Mouse (Mus musculus) brain, adult 2 months (tissue): ENCODE data around the gene Gm2431.
"Not testable (repeated sequence)": the region's sequence is repeated elsewhere in the genome, so short reads cannot be mapped to it uniquely, and the experiment has no call there.

Experiments used
- DNase-seq: peaks from one replicate; pipeline ENCODE4 v3.0.0; 2011; ENCODE audit warnings: low read depth, low spot score

The Gm2431 gene

DNA sequence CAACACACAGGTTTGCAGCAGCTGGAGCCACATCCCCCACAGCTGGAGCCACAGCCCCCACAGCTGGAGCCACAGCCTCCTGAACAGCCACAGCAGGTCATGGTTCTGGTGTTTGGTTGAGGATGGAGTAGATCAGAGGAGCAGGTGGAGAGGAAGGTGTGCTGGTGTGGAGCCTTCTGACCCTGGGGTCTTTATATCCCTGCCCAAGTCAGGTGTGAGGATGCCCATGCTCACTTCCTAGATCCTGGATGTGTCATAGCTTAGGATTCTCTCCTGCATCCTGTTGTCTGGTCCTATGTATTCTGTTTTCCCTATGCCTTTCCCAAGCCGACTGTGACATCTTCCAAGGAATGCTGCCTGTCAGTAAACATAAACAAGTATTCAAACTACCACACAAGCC lies at the start of gene Gm2431:
Gene Gm2431, minus strand, starts transcription at position 101 of the 400 bp plus-strand sequence.
- DNase-seq, result not testable (repeated sequence)

GRCm38 (mm10) chr7:142303929-142304328 lies 45.8 kb upstream of the Gm2431 start:
- not testable (repeated sequence) for DNase-seq

- no peak for DNase-seq
These were observed 45.1 kb upstream of the Gm2431 start, which contains the start of gene Krtap5-4 for GRCm38 (mm10) chr7:142303249-142303648. Gene Krtap5-4 (plus strand): TSS chr7:142303549.

GRCm38 (mm10) chr7:142297018-142297417 lies 38.9 kb upstream of the Gm2431 start, which contains the start of gene Krtap5-1:
Gene Krtap5-1 (minus strand): TSS chr7:142297118.
- DNase-seq, result not testable (repeated sequence)

DNA sequence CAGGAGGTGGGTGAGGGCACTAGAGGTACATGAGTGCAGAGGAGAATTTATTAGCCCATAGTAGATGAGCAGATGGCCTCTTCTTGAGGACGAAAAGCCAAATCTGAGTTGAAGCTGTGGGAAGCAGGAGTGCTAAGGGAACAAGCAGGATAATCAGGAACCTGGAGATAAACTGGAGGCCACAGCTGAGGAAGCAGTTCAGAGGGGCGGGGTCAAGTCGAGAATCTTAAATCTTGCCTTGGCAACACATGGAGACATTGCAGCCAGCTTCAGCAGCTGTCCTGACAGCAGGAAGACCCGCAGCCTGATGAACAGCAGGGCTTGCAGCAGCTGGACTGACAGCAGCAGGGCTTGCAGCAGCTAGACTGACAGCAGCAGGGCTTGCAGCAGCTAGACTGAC lies 38.0 kb upstream of the Gm2431 start:
- not testable (repeated sequence) for DNase-seq

DNA sequence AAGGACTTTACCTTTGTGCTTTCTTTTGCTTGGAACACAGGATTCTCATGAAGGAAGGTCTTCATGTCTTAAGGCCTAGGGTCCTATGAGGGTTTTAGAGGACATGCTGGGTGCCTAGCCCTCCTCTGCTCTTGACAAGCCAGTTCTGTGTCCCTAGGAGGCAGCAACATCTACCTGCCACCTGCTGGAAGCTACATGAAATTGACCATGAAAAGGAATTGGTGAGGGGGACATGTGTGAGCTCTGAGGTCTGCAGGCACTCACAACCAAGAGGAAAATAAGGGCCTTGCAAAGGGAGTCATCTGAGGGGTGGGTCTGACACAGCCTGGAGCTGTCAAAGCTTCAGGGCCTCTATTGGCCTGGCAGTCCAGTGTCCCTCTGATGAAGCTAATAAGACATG lies 37.3 kb upstream of the Gm2431 start:
- DNase-seq, result no peak

DNA sequence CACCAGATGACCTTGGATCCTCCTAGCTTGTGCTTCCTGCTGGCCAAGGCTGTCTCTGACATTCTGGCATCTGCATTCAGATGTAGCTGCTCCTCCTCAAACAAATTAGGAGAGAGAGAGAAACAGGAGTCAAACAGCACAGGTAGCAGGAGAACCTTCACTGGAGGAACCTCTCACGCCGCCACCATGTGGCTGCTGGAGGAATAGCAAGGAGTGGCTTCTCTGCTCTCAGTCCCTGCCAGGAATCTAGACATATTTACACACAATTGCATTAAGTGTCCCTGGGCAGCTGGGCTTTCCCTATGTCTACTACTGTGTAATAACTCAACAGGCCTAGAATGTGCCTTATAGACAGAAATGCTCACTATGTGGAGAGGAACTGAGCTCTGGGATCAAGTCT lies 35.7 kb upstream of the Gm2431 start:
- peak; percentile 42 for DNase-seq

DNA sequence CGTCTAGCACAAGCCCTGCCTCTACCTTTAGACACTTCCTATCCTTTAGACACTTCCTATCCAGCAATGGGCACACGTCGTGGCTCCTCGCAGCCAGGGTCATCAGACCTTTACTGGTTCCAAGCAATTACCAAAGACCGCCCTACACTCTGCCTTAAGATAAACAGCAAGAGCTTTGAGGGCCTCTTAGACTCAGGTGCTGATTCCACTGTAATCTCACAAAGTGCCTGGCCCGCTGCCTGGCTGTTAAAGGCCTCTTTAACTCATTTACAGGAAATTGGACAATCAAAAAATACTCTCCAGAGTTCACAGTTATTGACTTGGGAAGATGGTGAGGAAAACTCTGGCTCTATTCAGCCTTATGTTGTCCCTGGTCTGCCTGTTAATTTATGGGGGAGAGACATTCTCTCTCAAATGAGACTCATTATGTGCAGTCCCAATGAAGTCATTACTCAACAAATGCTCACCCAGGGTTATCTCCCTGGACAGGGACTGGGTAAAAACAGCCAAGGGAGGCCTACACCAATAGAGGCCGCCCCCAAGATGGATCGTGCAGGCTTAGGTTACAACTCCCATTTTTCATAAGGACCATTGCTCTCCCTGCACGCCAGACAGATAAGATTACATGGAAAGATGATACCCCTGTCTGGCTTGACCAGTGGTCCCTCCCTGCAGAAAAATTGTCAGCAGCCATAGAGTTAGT lies 27.9 kb upstream of the Gm2431 start:
- not testable (repeated sequence) for DNase-seq

GRCm38 (mm10) chr7:142285130-142285835 lies 27.1 kb upstream of the Gm2431 start:
- DNase-seq, result peak; percentile 78

DNA sequence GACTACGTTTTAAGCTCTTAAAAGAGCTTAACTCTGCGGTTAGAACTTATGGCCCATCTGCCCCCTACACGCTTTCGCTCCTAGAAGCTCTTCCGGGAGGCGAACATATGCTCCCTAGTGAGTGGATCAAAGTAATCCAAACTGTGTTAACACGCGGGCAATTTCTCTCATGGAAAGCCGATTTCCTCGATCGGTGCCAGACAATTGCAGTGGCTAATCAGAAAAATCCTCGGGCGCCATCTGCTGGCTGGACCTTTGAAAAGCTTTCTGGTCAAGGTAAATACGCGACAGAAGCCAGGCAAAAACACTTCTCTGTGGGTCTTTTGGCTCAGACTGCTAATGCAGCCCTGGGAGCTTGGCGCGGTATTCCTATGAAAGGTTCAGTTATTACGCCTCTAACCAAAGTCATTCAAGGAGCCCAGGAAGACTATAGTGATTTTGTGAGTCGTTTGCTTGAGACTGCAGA lies 26.5 kb upstream of the Gm2431 start:
- DNase-seq, result peak; percentile 96

- DNase-seq, result peak; percentile 58
These were observed 26.0 kb upstream of the Gm2431 start for GRCm38 (mm10) chr7:142284023-142284591.

DNA sequence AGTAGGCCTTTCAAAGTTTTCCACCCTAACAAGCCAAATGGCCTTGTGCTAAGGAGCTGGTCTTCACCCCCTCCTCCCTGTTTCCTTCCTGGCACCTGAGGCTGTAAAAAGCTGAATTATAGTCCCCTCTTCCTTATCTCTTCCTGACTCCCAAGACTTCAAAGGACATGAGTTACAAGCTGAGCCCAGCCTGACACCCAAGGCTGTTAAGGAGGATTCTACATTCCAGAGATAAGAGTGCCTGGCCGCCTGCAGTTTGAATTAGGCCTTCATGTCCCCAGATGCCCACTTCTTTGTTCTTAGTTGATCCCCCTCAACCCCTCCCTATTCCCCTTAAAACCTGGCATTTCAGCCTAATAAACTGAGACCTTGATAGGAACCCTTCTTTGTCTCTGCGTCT lies 24.7 kb upstream of the Gm2431 start:
- not testable (repeated sequence) for DNase-seq

DNA sequence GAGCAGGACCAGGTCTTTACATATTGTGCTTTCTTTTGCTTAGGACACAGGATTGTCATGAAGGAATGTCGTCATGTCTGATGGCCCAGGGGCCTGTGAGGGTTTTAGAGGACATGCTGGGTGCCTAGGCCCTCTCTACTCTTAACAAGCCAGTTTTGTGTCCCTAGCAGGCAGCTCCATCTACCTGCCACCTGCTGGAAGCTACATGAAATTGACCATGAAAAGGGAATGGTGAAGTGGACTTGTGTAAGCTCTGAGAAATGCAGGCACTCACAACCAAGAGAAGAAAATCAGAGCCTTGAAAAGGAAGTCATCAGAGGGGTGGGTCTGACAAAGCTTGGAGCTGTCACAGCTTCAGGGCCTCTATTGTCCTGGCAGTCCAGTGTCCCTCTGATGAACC lies 21.1 kb upstream of the Gm2431 start:
- DNase-seq, result peak; percentile 12

DNA sequence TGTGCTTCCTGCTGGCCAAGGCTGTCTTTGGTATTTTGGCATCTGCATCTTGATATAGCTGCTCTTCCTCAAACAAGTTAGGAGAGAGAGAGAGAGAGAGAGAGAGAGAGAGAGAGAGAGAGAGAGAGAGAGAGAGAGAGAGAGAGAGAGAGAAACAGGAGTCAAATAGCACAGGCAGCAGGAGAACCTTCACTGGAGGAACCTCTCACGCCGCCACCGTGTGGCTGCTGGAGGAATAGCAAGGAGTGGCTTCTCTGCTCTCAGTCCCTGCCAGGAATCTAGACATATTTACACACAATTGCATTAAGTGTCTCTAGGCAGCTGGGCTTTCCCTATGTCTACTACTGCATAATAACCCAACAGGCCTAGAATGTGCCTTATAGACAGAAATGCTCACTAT lies 20.0 kb upstream of the Gm2431 start:
- peak; percentile 75 for DNase-seq

GRCm38 (mm10) chr7:142274263-142274662 lies 16.1 kb upstream of the Gm2431 start, which contains the start of gene Gm4559:
Gene Gm4559 (minus strand): TSS chr7:142274363.
- DNase-seq, result not testable (repeated sequence)

DNA sequence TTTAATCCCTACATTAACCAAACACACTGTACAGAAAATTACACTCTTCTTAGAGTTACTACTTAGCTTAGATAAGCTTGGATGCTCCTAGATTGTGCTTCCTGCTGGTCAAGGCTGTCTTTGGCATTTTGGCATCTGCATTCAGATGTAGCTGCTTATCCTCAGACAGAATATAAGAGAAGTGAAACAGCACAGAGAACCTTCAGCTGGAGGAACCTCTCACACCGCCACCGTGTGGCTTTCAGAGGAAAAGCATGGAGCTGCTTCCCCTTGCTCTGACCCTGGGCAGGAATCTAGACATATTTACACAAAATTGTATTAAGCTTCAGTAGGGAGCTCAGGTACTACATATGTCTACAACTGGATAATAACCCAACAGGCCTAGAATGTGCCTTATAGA lies 2.6 kb downstream of the Gm2431 start:
- DNase-seq, result peak; percentile 69

DNA sequence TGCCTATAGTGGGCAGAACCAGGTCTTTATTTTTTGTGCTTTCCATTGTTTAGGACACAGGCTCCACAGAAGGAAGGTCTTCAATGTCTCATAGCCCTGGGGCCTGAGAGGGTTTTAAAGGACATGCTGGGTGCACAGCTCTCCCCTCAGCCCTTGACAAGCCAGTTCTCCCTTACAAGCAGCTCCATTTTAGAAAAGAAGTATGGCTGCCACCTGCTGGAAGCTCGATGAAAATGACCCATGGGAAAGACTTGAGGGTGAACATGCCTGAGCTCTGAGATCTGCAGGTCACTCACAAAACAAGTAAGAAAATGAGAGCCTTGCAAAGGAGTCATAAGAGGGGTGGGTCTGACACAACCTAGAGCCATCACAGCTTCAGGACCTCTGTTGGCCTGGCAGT lies 8.3 kb downstream of the Gm2431 start:
- DNase-seq, result peak; percentile 64

- DNase-seq, result no peak
These were observed 17.2 kb downstream of the Gm2431 start, which contains the start of gene Gm40460 for GRCm38 (mm10) chr7:142240978-142241377. Gene Gm40460 (minus strand): TSS chr7:142241078.

GRCm38 (mm10) chr7:142231540-142231939 lies 26.6 kb downstream of the Gm2431 start:
- DNase-seq, result no peak

GRCm38 (mm10) chr7:142229871-142230270 lies 28.3 kb downstream of the Gm2431 start, which contains the start of gene Krtap5-5:
Gene Krtap5-5 (minus strand): TSS chr7:142229971.
- not testable (repeated sequence) for DNase-seq

DNA sequence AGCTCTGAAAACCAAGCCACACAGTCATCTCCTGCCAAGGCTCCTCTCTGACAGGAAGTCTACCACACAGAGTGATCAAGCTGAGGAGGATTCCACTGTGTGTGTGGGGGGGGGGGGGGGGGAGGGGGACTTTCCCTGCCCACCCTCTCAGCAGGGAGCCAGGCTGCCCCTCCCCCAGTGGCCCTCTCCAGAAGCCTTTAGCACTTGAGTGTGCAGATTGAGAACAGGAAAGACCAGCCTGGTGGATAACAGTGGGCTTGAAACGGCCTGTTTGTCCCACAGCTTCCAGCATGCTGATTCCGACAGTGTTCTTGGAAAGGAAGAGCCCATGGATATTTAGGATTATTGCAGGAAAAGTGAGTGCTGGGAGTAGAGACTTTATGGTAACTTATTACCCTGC lies 33.6 kb downstream of the Gm2431 start:
- DNase-seq, result no peak

DNA sequence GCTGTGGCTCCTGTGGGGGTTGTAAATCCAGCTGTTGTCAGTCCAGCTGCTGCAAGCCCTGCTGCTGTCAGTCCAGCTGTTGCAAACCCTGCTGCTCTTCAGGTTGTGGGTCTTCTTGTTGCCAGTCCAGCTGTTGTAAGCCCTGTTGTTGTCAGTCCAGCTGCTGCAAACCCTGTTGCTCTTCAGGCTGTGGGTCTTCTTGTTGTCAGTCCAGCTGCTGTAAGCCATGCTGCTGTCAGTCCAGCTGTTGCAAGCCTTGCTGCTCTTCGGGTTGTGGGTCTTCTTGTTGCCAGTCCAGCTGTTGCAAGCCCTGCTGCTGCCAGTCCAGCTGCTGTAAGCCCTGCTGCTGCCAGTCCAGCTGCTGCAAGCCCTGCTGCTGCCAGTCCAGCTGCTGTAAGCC lies 46.0 kb downstream of the Gm2431 start:
- DNase-seq, result not testable (repeated sequence)
